Mouse (Mus musculus) hindbrain, embryonic 10.5 days (tissue): ENCODE data around the gene Pigq. TPM values are rescaled to one million over a fixed set of nuclear protein-coding genes. Genes with fewer than 3 reads are reported as not detected.

Experiments
- DNase-seq: peaks from one replicate; pipeline ENCODE4 v3.0.0-alpha.2; 2017; ENCODE audit warnings: low spot score
- H3K27ac ChIP-seq: fragments of 300-500 bp; sonication (generic); 2 replicates; pipeline ENCODE4 v1.5.1; 2016; ENCODE audit warnings: mild to moderate bottlenecking, moderate library complexity
- H3K27me3 ChIP-seq: fragments of 300-500 bp; sonication (generic); 2 replicates; pipeline ENCODE4 v1.6.1; 2016; ENCODE audit warnings: mild to moderate bottlenecking; ENCODE audit not compliant: poor library complexity, insufficient read depth, severe bottlenecking
- H3K36me3 ChIP-seq: fragments of 300-500 bp; sonication (generic); 2 replicates; pipeline ENCODE4 v1.6.1; 2016; ENCODE audit warnings: mild to moderate bottlenecking, moderate library complexity
- H3K4me1 ChIP-seq: fragments of 300-500 bp; sonication (generic); replicated peaks from 2 replicates; pipeline ENCODE4 v1.6.1; 2016; ENCODE audit warnings: mild to moderate bottlenecking
- H3K4me3 ChIP-seq: fragments of 300-500 bp; sonication (generic); 2 replicates; pipeline ENCODE4 v1.5.1; 2016; ENCODE audit warnings: mild to moderate bottlenecking, moderate library complexity
- H3K9me3 ChIP-seq: fragments of 300-500 bp; sonication (generic); 2 replicates; pipeline ENCODE4 v1.6.1; 2016; ENCODE audit warnings: mild to moderate bottlenecking, moderate library complexity
- WGBS: fragments of 180-500 bp; shearing (Covaris S2); methylation state at CpG from one replicate; pipeline ENCODE4 v1.1.7; 2016; 5-methylcytosine and 5-hydroxymethylcytosine counted together
- polyA plus RNA-seq: library from polyadenylated mRNA; unstranded; fragments of >200 nt; fragmentation: Nextera tagmentation; extraction: Ambion mirVana; gene quantifications from 2 replicates; pipeline ENCODE4 v1.2.1, GENCODE M21; 2016

Gene Pigq
- polyA plus RNA-seq, 1 experiment from 2014 or later = 65.4 TPM

DNA sequence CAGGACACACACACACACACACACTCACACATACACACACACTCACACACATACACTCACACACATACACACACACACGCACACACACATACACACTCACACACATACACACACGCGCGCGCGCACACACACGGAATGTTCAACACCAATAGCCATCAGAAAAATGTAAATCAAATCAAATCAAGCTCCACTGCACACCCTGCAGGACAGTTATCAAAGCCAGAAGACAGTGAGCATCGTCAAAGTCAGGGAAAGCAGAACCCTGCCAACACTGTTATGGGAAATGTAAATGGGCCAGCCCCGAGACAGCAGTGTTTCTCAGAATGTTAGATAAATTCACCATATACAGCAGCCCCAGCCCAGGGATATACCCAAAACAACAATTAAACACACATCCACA, 25.7 kb upstream of the Pigq start:
- H3K36me3 ChIP-seq = peaks cover 24% of the 10 kb centered on the region
- H3K27ac ChIP-seq = no peak overlapping the region
- H3K27me3 ChIP-seq = no peaks in the 10 kb centered on the region
- DNase-seq = no peak
- no peaks in the 10 kb centered on the region for H3K9me3 ChIP-seq
- 96% methylated on average over 9 of the region's 9 CpGs for whole genome bisulfite sequencing
- H3K4me3 ChIP-seq = no peak overlapping the region
- peaks cover 5% of the 10 kb centered on the region for H3K4me1 ChIP-seq

DNA sequence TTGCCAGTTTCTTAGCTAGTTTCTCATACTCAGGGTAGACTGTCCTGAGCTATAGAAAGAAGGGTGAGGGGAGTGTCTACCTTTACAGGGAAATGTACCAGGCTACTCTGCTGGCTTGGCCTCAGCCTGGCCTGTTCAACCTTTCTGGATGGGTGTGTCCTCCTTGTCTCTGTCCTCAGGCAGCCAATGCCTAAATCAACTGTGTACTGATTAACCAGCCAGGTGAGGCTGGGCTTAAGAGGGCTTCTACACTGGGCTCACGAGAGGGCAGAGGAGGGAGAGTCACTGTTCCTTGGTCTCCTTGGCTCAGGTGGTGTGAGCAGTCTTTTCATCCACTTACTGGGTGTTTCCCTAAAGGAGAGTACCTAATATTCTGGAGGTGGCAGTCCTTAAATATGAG, 23.4 kb upstream of the Pigq start:
- no peaks in the 10 kb centered on the region for H3K9me3 ChIP-seq
- H3K4me3 ChIP-seq = no peak overlapping the region
- no peak for DNase-seq
- no peaks in the 10 kb centered on the region for H3K27me3 ChIP-seq
- H3K27ac ChIP-seq = no peak overlapping the region
- WGBS = 81% methylated on average over 1 of the region's 1 CpGs
- H3K36me3 ChIP-seq = peaks cover 45% of the 10 kb centered on the region
- peaks cover 4% of the 10 kb centered on the region; the same call in 1 of the 2 replicates for H3K4me1 ChIP-seq

DNA sequence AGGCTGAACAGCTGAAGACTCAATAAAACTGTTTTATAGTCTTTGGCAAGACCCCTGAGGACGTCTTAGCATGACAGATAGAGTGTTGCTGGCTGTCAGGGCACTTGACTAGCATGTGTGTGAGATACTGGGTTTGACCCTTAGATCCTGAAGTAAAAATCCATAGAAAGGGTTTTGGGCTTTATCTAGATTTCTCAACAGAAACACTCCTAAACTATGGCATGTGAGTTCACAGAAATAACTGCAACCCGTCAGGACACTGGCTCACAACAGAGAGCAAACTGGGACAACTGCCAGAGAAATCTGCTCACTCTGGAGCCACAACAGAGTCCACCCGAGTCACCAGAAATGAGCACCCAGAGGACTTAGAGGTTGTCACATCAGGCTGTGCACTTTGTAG, 22.9 kb upstream of the Pigq start:
- Histone ChIP-seq H3K9me3 (no peaks in the 10 kb centered on the region), H3K27ac (no peak overlapping the region), H3K4me3 (no peak overlapping the region), H3K36me3 (peaks cover 45% of the 10 kb centered on the region), H3K27me3 (no peaks in the 10 kb centered on the region), H3K4me1 (no peaks in the 10 kb centered on the region; the same call in 1 of the 2 replicates)
- WGBS = 89% methylated on average over 3 of the region's 3 CpGs
- no peak for DNase-seq

DNA sequence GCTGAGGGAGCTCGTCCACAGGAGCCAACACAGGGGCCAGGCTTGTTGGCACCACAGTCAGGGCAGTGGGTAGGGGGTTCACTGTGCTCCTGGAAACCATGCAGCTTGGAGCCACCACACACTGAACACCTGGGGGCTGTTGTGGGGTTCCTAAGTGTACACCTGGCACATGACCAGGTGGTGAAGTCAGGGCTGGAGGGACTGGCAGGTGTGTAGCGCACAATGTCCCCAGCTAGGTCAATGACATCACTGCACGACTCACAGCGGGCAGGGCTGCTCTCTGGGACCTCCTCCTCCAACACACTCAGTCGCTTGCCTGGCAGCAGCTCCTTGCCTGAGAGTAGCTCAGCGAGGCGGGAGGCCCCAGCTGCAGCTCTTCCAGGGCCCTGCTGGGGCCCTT, 19.5 kb upstream of the Pigq start:
- no peaks in the 10 kb centered on the region; the same call in 1 of the 2 replicates for H3K4me1 ChIP-seq
- H3K9me3 ChIP-seq = no peaks in the 10 kb centered on the region
- DNase-seq = no peak
- H3K27me3 ChIP-seq = no peaks in the 10 kb centered on the region
- WGBS = 86% methylated on average over 7 of the region's 7 CpGs
- no peak overlapping the region for H3K4me3 ChIP-seq
- peaks cover 68% of the 10 kb centered on the region for H3K36me3 ChIP-seq
- H3K27ac ChIP-seq = no peak overlapping the region

- Histone ChIP-seq H3K9me3 (no peaks in the 10 kb centered on the region), H3K4me3 (no peak overlapping the region), H3K27ac (0 out of 2 replicates have a peak overlapping the region, but pooled peaks have one; percentile 29), H3K27me3 (no peaks in the 10 kb centered on the region), H3K36me3 (peaks cover 84% of the 10 kb centered on the region), H3K4me1 (peaks cover 3% of the 10 kb centered on the region; the same call in 1 of the 2 replicates)
- WGBS = 91% methylated on average over 7 of the region's 7 CpGs
- no peak for DNase-seq
These were observed 17.7 kb upstream of the Pigq start for GRCm38 (mm10) chr17:25962413-25962905.

- H3K27me3 ChIP-seq = no peaks in the 10 kb centered on the region
- H3K36me3 ChIP-seq = peaks cover 89% of the 10 kb centered on the region
- DNase-seq = no peak
- no peak overlapping the region for H3K4me3 ChIP-seq
- H3K9me3 ChIP-seq = no peaks in the 10 kb centered on the region
- 97% methylated on average over 5 of the region's 5 CpGs for WGBS
- H3K27ac ChIP-seq = no peak overlapping the region
- H3K4me1 ChIP-seq = peaks cover 6% of the 10 kb centered on the region; the same call in 1 of the 2 replicates
These were observed 16.8 kb upstream of the Pigq start for GRCm38 (mm10) chr17:25961566-25961965.

DNA sequence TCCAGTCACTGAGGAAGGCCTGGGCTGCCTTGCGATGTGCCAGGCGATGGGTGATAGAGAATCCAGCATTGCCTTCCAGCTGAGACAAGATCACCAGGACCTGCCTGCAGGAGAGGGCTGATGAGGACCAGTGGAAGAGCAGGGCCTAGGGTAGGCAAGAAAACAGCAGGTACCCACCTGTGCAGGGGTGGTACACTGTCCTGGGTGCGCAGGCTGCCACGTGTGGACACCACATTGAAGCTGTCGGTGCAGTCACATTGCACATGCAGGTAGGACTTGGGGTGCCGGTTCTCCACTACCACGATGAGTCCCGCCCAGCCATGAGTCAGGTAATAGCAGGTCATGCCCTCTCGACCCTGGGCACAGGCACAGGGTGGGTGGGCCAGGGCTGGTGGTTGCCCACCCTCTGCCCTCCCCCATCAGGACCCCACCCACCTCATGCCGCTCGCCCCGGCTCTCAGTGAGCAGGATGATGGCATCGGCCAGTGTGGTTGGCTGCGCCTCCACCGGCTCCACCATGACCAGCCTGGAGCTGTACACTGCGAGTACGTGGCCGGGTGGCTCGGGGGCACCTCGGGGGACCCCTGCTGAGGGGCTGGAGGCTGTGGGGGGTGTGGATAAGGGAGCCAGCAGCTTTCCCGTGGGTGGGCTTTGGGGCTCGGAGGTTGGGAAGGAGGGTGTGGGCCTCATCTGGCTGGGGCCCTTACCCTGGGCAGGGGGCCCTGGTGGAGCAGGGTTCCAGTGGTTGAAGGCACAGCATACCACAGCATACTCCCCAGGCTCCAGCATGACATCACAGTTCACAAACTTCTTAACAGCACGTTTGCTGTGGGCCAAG, 15.1 kb upstream of the Pigq start:
- 92% methylated on average over 23 of the region's 23 CpGs for WGBS
- H3K4me3 ChIP-seq = no peak overlapping the region
- peaks cover 79% of the 10 kb centered on the region for H3K36me3 ChIP-seq
- H3K9me3 ChIP-seq = no peaks in the 10 kb centered on the region
- no peak for DNase-seq
- no peak overlapping the region for H3K27ac ChIP-seq
- peaks cover 5% of the 10 kb centered on the region for H3K27me3 ChIP-seq
- peaks cover 8% of the 10 kb centered on the region; the same call in 1 of the 2 replicates for H3K4me1 ChIP-seq

DNA sequence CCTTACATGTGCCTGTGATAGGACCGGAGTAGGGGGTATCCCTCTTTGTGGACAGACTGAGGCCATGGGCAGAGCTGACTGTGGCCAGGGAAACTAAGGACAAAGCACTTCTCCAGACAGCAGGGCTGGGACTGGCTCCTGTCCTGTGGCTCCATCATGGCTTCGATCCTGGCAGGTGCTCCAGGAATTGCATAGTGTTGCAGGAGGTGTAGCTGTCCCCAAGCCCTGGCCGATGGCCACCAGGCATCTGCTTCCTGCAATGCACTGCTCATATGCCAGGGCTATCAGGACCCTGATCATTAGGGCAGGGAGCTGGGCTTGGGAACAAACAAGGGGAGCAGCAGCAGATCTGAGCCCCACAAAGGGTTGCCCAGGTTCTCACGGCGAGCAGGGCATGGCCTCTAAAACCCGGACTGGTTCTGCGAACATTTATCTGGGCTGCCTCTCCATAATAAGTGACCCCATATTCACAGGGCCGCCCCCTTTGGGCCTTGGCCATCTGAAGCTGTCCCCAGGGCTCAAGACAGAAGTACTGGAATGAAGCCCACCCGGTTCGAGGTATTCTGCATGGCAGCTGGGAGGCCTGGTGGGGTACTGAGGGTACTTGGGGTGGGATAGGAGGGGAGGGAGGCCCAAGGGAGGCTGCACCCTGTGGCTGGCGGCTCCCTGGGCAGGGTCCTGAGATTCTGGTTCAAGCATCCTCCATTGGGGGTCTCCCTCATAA, 14.2 kb upstream of the Pigq start:
- 93% methylated on average over 11 of the region's 11 CpGs for WGBS
- Histone ChIP-seq H3K36me3 (peaks cover 70% of the 10 kb centered on the region), H3K4me1 (peaks cover 8% of the 10 kb centered on the region; the same call in 1 of the 2 replicates), H3K4me3 (no peak overlapping the region), H3K9me3 (no peaks in the 10 kb centered on the region), H3K27me3 (peaks cover 14% of the 10 kb centered on the region), H3K27ac (no peak overlapping the region)
- DNase-seq = no peak

- no peak overlapping the region for H3K27ac ChIP-seq
- H3K9me3 ChIP-seq = no peaks in the 10 kb centered on the region
- peaks cover 8% of the 10 kb centered on the region; the same call in 1 of the 2 replicates for H3K4me1 ChIP-seq
- H3K36me3 ChIP-seq = peaks cover 57% of the 10 kb centered on the region
- DNase-seq = no peak
- WGBS = 77% methylated on average over 14 of the region's 14 CpGs
- H3K27me3 ChIP-seq = peaks cover 28% of the 10 kb centered on the region
- no peak overlapping the region for H3K4me3 ChIP-seq
These were observed 12.9 kb upstream of the Pigq start for GRCm38 (mm10) chr17:25957586-25958051.

- Histone ChIP-seq H3K9me3 (no peaks in the 10 kb centered on the region), H3K36me3 (peaks cover 47% of the 10 kb centered on the region), H3K27me3 (peaks cover 37% of the 10 kb centered on the region), H3K4me3 (no peak overlapping the region), H3K4me1 (peaks cover 16% of the 10 kb centered on the region), H3K27ac (peak overlapping the region; percentile 12; the same call in 1 of the 2 replicates)
- no peak for DNase-seq
- 80% methylated on average over 7 of the region's 7 CpGs for WGBS
These were observed 11.9 kb upstream of the Pigq start for GRCm38 (mm10) chr17:25956631-25957030.

DNA sequence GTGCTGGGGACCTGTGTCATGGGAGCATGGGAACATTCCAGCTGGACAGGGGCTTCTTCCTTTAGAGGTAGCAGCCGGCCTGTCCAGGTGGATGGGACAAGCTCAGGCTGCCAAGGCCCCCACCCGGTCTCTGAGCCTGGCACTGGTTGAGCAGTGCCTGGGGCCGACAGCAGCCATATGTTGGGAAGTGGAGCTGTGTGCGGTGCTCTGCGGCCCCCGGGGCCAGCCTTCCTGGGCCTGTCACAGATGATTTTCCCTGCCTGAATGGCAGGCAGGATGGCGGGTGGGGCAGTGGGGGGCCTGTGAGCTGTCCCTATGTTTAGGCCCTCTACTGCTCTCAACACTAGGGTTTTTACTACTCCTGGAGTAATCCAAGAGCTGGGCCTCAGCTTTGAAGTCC, 11.5 kb upstream of the Pigq start:
- 73% methylated on average over 7 of the region's 7 CpGs for WGBS
- no peak overlapping the region for H3K4me3 ChIP-seq
- peaks cover 43% of the 10 kb centered on the region for H3K36me3 ChIP-seq
- H3K9me3 ChIP-seq = no peaks in the 10 kb centered on the region
- H3K27me3 ChIP-seq = peaks cover 42% of the 10 kb centered on the region
- DNase-seq = no peak
- peaks cover 20% of the 10 kb centered on the region for H3K4me1 ChIP-seq
- H3K27ac ChIP-seq = 0 out of 2 replicates have a peak overlapping the region, but pooled peaks have one; percentile 12

GRCm38 (mm10) chr17:25955736-25956135, 11.0 kb upstream of the Pigq start:
- DNase-seq = no peak
- Histone ChIP-seq H3K27me3 (peaks cover 46% of the 10 kb centered on the region), H3K4me3 (no peak overlapping the region), H3K27ac (no peak overlapping the region), H3K4me1 (peaks cover 25% of the 10 kb centered on the region), H3K36me3 (peaks cover 38% of the 10 kb centered on the region), H3K9me3 (no peaks in the 10 kb centered on the region)
- 73% methylated on average over 3 of the region's 3 CpGs for WGBS

GRCm38 (mm10) chr17:25954671-25955070, 9.9 kb upstream of the Pigq start:
- no peak for DNase-seq
- H3K36me3 ChIP-seq = peaks cover 28% of the 10 kb centered on the region
- 82% methylated on average over 1 of the region's 2 CpGs for WGBS
- H3K4me1 ChIP-seq = peaks cover 27% of the 10 kb centered on the region
- H3K27ac ChIP-seq = no peak overlapping the region
- H3K4me3 ChIP-seq = no peak overlapping the region
- H3K27me3 ChIP-seq = peaks cover 57% of the 10 kb centered on the region
- no peaks in the 10 kb centered on the region for H3K9me3 ChIP-seq
